Mouse (Mus musculus): Measurements from ENCODE around the gene Lsm11.

- TF ChIP-seq EP300 (optimal IDR thresholded peaks at IDR 0.05) = no peak
- no peak for TF ChIP-seq CTCF (IDR thresholded peaks at IDR 0.05; ENCODE audit: low read depth)
Observed at GRCm38 (mm10) chr11:45916196-45916595, 28.5 kb downstream of the Lsm11 start.
